Mouse (Mus musculus) adipocyte (in vitro differentiated cells): ENCODE measurements around the gene Dlgap1.
"Not testable (repeated sequence)": the region's sequence is repeated elsewhere in the genome, so short reads cannot be mapped to it uniquely, and the experiment has no call there.

Experiments used
- DNase-seq: peaks from one replicate; pipeline ENCODE4 v3.0.0-alpha.2; 2016; ENCODE audit warnings: low spot score

Gene Dlgap1

DNA sequence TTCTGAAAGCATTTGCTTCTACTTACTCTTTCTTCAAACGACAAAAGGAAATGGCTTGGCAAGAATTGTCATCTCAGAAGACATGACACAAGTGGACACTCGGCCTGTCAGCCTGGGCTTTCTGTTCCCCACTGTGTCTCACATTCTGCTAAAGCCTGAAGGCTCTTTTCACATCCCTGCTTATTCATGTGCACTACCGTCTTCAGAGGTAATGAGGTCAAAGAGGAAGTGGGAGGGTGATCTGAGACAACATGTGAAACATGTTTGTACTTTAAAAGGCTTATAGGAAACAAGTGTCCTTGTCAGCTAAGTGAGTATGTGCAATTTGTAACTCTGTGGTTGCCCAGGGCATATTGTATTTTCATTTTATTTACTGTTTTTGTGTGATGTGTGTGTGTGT is 557.1 kb downstream of the Dlgap1 start:
- DNase-seq, result no peak

DNA sequence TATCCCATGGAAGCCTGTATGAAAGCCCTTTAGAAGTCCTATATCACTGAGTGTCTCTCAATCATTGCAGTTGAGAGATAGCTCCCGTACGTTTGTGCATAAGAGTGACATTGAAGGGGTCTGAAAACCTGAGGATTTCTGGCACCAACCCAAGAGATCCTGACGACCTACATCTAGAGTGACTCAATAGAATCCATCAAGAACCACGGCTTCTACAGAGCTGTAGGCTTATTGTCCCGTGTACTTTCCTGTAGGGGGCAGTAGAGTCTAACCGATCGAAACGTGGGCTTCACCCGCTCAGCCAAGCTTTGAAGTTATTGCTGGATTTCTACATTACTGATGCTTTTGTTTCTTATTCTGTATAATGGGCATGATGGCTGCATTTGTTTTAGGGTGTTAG is 558.2 kb downstream of the Dlgap1 start:
- DNase-seq, result peak; percentile 54

DNA sequence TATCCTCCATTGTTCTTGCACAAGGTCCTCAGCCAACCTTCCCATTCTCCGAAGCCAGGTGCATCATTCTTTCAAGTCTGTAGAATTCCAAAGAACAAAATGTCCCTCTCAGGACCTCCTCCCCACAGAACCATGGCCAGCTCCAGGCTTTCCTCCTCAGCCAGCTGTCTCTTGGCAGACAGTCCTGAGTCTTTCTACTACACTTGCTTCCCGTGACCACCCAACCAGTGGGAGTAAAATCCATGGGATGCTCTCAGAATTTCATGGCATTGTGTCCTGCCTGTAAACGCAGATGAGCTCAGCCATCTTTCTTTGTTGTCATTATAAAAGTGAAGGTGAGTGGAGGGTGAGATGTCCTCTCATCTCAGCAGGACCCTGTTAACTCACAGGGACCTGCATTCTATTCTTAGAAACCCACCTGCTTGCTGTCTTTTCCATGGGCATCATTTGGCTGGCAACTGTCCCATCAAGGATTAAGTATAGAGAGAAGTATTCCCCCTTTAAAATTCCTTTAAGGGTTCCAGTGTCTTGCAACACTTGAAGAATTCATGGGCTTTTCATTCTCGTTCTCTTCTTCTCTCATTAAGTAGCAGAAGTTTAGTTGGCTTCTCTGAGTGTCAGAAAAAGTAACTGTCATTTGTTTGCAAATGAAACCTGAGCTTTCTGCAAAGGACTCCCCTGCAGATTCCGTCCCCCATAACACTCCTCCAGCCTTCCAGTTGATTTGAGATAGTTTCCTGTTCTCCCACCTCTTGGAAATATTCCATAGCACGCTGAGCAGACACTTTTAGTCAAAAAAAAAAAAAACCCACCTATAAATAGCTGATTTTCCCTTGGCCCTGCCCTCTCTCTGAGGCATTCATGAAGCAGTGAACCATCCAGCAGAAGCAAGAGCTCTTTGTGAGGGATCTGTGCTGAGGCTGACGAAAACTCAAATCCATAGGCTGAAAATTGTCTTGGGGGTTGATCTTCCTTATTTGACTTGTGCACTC is 559.6 kb downstream of the Dlgap1 start:
- no peak for DNase-seq

DNA sequence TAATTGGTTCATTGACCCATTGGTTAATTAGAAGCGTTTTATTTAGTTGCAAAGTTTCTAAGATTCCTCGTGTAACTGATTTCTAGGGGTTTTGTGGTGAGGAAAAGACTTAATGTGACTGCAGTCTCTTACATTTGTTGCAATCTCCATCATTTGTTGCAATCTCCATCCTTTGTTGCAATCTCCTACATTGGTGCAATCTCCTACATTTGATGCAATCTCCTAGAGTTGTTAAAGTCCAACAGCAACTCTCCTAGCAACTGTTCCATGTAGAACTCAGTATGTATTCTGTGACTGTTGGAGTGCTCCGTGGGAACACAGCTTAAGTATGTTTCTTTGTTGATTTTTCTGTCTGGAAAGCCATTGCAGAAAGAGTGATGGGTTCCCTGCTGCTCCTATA is 565.4 kb downstream of the Dlgap1 start:
- no peak for DNase-seq

DNA sequence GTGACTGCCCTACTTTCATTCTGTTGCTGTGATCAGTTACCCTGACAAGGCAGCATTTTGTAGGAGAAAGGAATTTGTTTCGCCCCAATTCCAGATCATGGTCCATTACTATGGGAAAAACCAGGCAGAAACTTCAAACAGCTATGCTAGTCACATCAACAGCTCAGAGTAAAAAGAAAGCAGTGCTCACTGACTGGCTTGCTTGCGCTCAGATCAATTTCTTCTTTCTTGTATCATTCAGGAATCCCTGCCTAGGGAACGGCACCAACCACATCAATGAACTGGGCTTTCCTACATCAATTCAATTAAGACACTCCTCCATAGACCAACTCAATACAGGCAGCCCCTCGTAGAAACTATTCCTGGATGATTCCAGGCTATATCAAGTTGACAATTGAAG is 572.9 kb downstream of the Dlgap1 start:
- no peak for DNase-seq

DNA sequence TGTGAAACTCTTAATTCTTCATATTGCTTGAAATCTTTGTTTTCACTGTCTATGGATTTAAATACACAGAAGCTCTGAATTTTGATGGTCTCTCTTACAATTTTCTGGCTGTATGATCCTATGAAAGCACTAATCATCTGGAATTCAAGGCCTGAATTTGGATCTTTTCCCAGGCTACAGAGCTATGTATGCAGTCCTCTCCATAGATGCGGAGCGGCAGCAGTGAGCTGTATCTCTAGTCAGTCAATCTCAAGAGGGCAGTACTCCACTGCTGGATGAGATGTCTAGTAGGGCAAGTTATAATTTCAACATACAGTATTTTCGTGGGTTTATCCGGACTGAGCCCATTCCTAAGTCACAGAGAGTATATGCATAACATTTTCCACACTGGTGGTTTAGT is 581.9 kb downstream of the Dlgap1 start:
- no peak for DNase-seq

DNA sequence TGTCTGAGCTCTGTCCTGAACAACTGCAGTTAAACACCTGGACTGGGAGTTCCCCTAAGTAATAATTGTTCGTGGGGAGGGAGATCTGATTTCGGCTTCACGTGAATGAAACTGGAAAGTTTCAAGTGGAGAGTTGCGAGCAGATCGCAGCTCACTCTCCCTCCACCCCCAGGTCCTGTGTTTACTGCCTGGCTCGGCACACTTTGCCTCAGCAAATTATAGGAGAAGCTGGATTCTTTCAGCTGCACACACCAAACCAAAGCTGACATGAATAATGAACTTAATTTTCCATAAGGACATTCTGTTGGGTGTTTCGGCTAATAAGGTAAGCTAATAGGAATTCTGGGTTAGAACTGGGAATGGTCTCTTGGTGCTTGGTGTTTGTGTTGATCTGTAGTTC is 592.7 kb downstream of the Dlgap1 start:
- DNase-seq, result no peak

DNA sequence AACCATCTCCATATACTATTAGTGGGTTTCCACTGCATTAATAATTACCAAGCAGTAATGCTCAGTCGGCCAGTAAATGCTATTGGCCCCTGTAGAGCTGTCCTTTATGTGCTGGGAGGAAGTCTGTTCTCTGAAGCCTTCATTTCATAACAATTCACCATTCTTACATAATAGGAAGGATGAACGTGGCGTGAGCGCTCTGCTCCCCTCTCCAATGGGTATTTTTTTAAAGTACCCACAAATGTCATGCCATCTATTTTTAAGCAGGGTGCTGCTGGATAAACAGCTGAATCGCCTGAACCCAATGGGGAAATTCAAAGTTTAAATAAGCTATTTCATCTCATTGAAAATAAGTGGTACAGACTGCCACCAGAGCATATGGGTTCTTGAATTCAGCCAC is 602.0 kb downstream of the Dlgap1 start:
- DNase-seq, result no peak

DNA sequence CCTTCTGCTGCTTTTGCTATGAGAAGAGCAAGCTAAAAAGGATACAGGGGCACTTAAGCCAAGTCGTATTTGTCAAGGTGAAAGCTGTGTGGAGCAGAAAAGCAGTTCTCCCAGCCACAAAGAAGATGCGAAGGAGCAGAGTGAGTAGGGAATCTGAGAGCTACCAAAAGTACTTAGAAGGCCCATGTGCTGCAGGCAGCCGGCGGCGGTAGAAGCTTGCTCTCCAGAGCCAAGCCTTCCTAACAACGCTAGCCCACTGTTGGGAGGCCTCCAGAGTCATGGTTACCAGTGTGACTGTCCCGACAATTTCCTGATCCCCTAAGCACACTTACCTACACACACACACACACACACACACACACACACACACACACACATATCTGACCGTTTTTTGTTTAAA is 614.2 kb downstream of the Dlgap1 start:
- no peak for DNase-seq

DNA sequence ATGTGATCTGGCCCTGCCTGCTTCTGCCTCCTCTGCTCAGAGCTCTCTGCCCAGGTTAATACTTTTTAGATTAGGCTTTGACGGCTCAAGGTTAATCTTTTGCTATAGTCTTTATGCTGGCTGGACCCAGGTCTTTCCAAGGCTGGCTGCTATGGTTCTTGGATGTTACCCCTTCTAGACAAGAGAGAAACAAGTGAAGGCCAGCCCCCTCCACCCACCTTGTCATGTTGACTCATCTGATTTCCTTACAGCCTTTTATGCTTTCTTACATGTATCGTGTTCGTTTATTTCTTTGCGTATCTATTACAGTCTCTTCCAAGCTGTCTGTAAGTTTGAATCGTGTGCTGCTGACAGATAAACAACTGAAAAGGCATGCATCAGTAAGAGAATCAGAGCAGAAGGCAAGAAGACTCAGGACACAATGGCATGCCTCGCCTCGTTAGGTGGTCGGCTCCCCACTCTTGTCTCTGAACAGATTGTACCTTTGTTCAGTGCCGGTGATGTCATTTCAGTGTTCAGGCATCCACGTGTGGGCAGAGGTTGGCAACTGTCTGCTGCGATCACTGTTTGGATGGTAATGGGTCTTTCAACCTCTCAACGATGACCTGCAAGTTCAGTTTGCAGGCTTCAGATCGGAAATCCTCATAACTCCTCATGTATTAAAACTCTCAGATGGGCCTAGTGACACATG is 618.0 kb downstream of the Dlgap1 start:
- no peak for DNase-seq

DNA sequence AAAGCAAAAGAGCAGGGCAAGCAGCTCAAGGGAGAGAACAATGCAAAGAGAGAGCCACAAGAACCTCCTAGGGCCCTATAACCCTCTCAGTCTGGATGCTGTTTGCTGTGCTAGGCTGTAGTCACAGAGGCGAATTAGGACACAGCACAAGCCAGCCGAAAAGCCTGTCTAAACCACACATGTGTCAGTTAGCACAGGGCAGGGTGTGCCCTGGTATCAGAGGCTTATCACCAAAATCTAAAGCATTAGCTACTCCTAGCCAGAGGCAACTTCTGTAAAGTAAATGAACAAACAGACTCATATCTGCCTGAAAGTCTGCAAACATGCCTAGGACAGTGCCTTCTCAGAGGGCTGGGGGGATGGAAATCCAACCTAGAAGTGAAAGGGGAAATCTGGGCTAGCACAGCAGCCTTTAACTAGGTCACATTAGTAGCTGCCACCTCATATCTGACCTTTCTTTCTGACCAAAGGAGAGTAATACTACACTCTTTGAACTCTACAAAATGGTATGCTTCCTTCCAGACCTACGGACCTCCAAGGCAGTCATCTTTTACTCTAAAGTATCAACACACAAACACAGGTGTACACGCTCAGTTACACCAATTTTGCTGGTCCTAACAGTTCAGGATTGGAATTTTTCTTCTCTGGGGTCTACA is 619.2 kb downstream of the Dlgap1 start:
- not testable (repeated sequence) for DNase-seq

DNA sequence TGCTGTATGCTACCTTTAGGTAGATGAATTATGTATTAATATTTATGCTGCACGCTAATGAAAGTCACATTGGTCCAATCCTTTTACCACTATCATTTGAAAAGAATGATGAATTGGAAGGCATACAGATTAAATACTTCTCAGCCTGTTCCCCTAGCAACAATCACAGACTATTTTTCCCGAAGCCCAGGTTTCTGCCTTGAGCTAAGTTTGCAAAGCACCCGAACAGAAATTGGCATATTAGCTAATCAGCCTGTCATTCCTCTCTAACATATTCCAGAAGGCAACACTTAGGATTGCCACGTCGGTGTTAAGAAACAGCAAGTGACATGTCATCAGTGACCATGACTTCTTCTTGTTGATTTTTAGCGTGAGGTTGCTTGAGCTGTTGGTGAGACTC is 619.8 kb downstream of the Dlgap1 start:
- no peak for DNase-seq

DNA sequence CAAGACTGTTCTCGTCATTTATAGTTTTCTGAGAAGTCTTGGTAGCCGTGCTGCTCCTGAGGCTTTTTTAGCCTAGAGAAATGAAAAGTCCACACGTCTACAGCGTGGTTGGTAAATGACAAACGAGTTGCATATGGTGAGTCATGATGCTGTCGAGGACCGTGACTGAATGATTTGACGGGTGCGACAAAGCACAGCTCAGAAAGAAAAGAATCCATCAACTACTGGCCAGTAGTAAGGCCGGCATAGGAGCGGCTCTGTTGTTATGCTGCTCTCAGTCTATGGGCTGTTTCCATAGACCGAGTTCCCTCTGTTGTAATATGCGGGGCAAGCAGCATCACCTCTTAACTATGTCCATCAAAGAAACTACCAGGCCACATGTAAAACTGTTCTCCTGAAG is 620.3 kb downstream of the Dlgap1 start:
- DNase-seq, result no peak

DNA sequence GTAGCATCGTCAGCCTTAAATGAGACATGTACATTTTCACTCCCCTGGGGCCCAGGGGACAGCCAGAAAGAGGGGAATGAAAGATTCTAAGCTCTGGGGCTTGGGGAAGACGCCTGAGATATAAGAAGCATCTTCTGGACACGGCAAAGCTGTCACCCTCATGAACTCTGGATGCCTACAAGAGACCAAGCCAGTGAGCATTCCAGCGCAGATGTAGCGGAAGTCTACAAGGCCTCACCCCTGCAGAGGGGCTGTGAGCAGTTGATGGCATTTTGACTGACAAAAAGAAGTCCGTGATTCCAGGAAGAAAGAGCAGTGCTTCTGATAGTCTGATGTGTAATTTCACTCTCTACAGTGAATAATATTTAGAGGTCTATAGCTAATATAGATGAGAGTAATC is 621.6 kb downstream of the Dlgap1 start:
- DNase-seq, result no peak

DNA sequence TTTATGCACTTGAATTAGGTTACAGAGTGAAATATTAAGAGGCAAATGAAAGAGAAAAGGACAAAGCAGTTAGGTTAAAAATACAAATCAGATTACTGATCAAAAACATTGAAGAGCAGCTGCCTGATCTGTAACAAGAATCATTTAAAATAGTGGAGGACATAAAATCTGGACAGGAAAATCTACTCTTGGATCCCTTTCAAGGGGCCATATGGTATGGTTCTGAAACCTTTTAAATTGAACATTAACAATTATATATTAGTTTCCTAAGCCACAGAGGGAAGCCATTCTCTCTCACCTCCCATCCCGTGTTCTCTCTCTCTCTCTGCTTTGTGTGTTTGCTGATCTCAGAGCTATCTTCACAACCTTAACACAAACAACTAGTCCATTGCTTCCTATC is 625.4 kb downstream of the Dlgap1 start:
- DNase-seq, result no peak

DNA sequence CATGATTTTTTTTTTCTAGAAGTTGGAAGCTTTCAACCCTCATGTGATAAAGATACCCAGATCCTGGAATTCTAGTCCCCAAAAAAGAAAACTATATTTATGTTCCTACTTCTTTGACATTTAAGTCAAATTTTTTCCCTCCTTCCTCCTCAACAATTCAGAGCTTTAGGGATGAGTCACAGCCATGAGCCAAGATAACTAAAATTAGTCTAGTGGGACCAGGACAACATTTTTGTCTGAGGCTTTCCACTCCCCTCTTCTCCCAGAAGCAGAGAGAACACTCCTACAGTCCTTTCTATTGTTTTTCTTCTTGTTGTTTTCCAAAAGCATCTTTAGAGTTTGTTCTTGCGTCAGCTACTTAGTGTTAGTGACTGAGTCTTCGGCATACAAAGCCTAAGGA is 627.5 kb downstream of the Dlgap1 start:
- DNase-seq, result no peak

DNA sequence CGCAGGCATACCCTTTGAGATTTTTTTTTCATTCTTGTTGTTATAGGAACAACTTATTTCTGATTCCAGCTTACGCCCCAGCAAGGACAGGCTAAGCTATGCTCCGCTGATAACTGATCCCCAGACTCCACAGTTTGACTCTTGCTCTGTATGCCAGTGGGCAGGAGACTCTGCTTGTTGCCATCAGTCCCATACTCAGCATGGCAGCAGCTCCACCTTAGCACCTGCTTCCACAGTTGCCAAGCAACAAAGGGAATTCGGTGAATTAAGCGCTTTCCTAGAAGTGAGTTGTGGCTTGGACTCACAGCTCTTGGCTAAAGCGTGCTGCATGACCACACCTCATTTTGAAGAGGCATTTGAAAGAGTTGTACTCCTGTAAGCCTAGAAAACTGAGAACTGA is 631.6 kb downstream of the Dlgap1 start:
- DNase-seq, result no peak

DNA sequence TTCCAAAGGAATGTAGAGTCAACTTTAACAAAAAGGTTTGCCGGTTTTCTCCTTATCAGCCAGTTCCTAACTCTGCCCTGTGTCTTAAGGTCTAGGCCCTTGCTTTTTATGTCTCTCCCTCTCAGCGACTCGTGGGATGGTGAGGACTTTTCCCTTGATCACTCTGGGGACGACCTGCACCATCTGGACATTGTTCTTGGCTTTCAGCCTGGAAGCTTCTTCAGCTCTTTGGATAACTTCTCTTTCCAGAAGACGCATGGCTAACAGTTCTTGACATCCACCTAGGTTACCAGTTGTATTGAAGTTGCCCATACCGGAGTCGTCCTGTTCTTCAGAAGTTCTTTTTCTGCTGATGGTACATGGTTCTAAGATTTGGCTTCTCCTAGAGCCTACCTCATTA is 633.2 kb downstream of the Dlgap1 start:
- no peak for DNase-seq

DNA sequence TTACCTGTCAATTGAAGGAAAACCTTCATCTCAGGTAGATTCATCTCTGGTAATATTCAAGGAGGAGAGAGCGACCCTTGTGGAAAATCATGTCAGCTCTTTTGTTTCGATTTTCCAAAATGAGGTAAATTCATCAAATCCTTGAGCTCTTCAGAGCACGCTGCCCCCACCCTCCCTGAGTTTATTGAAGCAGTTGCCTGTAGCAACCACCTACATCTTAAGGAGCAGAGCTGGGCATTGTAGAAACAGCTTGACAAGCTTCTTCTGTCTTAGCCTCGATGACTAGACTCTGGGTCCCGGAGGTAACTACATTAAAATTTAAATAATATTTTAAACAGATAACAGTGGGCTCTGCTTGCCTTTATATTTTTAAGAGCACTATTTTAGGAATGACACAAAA is 636.8 kb downstream of the Dlgap1 start:
- DNase-seq, result no peak

DNA sequence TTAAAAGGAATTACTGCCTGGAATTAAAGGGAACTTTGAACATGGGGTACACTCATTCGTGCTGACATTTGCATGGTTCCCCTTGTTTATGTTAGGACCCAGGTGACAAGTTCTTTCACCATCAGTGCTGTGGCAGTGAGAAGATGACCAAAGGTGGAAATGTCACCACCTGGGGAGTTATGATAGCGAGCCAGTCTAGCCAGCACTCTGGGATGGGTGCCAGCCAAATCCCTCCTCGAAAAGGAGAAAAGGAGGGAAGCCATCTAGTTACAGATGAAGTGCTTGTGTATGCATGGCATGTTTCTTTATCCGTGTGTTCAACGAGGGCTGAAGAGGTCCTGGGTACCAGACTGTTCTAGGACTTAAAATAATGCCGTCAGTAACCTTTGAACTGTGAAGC is 643.3 kb downstream of the Dlgap1 start:
- no peak for DNase-seq

DNA sequence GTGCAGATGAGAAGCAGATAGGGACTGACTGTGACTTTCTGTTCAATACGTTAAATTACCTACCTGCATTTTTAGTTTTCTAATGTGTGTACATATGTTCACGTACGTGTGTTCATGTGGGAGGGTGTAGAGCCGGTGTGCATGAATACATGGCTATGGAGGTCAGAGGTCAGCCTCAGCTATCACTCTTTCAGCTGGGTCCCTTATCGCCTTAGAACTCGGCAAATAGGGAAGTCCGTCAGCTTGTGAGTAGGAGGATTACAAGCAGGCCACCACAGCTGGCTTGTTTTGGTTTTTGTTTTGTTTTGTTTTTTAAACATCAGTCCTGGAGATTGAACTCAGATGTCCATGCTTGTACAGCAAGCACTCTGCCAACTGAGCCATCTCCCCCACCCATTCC is 645.0 kb downstream of the Dlgap1 start:
- no peak for DNase-seq

DNA sequence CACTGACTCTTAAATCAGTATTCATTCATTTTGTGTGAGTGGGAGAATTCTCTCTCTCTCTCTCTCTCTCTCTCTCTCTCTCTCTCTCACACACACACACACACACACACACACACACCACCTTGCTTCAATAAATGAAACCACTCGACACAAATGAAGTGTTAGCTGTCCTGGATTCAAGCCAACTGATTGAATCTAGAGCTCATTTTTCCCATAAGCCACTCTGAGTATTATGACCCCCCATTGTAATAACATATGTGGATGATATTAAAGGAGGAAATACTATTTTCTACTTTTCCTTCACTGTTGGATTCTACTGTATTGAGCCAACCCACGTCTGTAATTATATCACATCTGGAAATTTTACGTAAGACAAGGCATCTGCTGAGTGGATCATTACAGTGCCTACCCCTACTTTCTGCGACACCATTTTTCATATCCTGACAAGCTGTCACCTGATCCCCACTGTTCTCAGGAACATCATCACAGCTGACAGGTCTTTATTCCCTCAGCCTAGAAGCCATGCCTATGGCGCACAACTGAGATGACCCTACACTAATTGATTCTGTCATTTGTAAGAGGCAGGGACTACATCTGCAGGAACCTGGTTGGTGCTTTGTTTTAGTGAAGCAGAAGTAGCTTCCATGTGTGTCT is 645.7 kb downstream of the Dlgap1 start:
- no peak for DNase-seq
